Mouse (Mus musculus) kidney, postnatal 0 days (tissue): ENCODE results near the gene Arid1b. TPM values are rescaled to one million over a fixed set of nuclear protein-coding genes. Genes with fewer than 3 reads are reported as not detected.

ENCODE experiments used
- ATAC-seq: fragments of 200-750 bp; cut with Nextera tagmentation; replicated peaks from 2 replicates; pipeline ENCODE4 v1.8.0; 2017; ENCODE audit warnings: low read depth, moderate number of reproducible peaks, moderate TSS enrichment, moderate library complexity; ENCODE audit not compliant: low FRiP score
- DNase-seq: peaks from one replicate; pipeline ENCODE4 v3.0.0-alpha.2; 2016; ENCODE audit warnings: low spot score
- H3K27ac ChIP-seq: fragments of 300-500 bp; sonication (generic); 2 replicates; pipeline ENCODE4 v1.5.1; 2014; ENCODE audit warnings: mild to moderate bottlenecking
- H3K27me3 ChIP-seq: fragments of 300-500 bp; sonication (generic); 2 replicates; pipeline ENCODE4 v1.6.1; 2014; ENCODE audit warnings: low read length, mixed read lengths; ENCODE audit not compliant: insufficient read depth
- H3K36me3 ChIP-seq: fragments of 300-500 bp; sonication (generic); 2 replicates; pipeline ENCODE4 v1.6.1; 2014; ENCODE audit warnings: low read length, mixed read lengths; ENCODE audit not compliant: insufficient read depth
- H3K4me1 ChIP-seq: fragments of 300-500 bp; sonication (generic); replicated peaks from 2 replicates; pipeline ENCODE4 v1.6.1; 2014; ENCODE audit warnings: antibody characterized with exemption, low read length, mixed read lengths; ENCODE audit not compliant: insufficient read depth
- H3K4me2 ChIP-seq: fragments of 300-500 bp; sonication (generic); 2 replicates; pipeline ENCODE4 v1.6.1; 2014; ENCODE audit warnings: mild to moderate bottlenecking, low read length, moderate library complexity, mixed read lengths
- H3K4me3 ChIP-seq: fragments of 300-500 bp; sonication (generic); replicated peaks from 2 replicates; pipeline ENCODE4 v1.5.1; 2014; ENCODE audit warnings: low read depth, low read length
- H3K9ac ChIP-seq: fragments of 300-500 bp; sonication (generic); 2 replicates; pipeline ENCODE4 v1.6.1; 2014; ENCODE audit warnings: low read depth, low read length
- H3K9me3 ChIP-seq: fragments of 300-500 bp; sonication (generic); replicated peaks from 2 replicates; pipeline ENCODE4 v1.6.1; 2016; ENCODE audit warnings: low read length, inconsistent platforms, mixed read lengths
- CTCF ChIP-seq: IDR thresholded peaks from 2 replicates; pipeline ENCODE4 v1.5.1; 2016; ENCODE audit warnings: antibody characterized with exemption, low read depth, mild to moderate bottlenecking, moderate library complexity
- WGBS: fragments of 180-500 bp; shearing (Covaris S2); extraction: QIAGEN DNeasy Blood & Tissue Kit; methylation state at CpG from one replicate; pipeline ENCODE4 v1.1.7; 2014; 5-methylcytosine and 5-hydroxymethylcytosine counted together
- polyA plus RNA-seq: library from polyadenylated mRNA; unstranded; fragments of >200 nt; fragmentation: Nextera tagmentation; extraction: Ambion mirVana; gene quantifications from 2 replicates; pipeline ENCODE4 v1.2.1, GENCODE M21; 2015

Gene Arid1b
- polyA plus RNA-seq, 1 experiment from 2014 or later = 9.2 TPM

DNA sequence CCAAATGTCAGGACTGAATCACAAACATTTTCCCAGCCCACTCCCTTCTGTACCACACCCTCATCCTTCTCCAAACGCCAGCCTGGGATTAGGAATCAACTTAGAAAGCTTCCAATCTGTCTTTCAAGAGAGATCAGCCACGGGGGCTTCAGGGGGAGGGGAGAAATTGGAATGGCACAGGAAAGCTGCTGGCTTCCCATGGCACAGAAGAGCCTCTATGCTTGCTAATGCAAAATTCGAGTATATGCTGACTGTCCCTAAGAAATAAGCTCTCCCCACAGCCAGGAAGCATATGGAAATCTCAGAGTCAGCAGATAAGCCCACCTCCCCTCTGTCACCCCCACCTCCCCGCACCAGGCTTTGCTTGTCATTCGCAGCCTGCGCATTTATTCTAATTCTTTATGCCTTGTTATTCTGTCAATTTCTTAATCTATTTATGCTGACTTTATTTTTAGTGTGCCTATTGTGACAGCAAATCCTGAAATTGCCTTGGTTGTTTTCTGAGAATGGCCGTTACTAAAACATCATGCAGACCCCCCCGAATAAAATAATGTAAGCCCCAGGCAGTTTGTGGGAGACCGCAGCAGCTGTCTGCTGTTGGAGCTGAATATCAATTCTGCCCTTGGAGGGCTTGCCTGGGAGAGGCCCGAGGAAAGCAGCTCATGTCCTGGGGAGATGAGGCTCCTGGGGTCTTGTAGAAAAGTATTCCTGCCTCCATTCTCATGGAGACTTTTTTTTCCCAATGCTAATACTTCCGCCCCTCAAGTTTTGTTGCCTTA, 383.2 kb downstream of the Arid1b start:
- no peak overlapping the region for H3K4me2 ChIP-seq
- H3K9ac ChIP-seq = no peak overlapping the region
- no peaks in the 10 kb centered on the region for H3K36me3 ChIP-seq
- no peak for ATAC-seq
- 41% methylated on average over 11 of the region's 11 CpGs for WGBS
- no peak overlapping the region for H3K4me3 ChIP-seq
- H3K9me3 ChIP-seq = no peaks in the 10 kb centered on the region
- H3K4me1 ChIP-seq = no peaks in the 10 kb centered on the region
- no peaks in the 10 kb centered on the region for H3K27me3 ChIP-seq
- no peak overlapping the region for H3K27ac ChIP-seq
- TF ChIP-seq CTCF = no peak
- no peak for DNase-seq

DNA sequence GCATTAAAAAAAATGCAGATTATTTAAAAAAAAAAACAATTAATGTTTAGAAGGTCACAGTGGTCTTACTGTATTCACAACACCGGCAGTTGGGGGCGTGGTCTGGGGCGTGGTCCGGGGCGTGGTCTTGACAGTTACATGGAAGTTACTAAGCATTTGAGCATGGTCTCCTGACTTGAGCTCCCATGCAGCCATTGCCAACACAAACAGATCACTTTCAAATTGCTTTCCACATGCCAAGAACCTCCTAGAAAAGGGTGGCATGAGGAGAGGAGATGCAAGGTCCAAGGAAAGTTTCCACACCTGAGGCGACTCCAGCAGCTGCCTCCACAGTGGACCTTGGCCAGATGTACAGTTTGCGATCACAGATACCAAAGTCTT, 383.8 kb downstream of the Arid1b start:
- no peak for DNase-seq
- 31% methylated on average over 7 of the region's 7 CpGs for WGBS
- no peaks in the 10 kb centered on the region for H3K4me1 ChIP-seq

DNA sequence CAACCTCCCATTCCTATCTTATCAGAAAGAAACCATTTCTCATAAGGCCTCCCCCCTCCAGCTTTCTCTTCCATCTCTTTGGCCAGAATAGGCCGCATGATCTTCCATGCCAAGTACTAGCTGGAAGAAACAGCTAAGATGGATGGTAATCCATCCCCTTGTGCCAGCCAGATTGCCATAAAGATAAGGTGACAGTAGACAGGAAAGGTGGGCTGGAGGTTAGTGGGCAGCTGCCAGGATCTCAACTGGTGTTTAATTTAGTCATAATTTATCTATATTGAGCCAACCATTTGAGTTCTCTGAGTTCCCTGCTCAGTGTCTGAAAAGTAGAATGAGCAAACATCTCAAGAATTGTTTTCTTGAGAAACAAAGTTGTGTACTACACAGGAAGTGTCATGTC, 391.6 kb downstream of the Arid1b start:
- ATAC-seq (no peak), DNase-seq (no peak)
- Histone ChIP-seq H3K4me3 (no peak overlapping the region), H3K9me3 (no peaks in the 10 kb centered on the region), H3K4me2 (no peak overlapping the region), H3K27ac (no peak overlapping the region), H3K9ac (no peak overlapping the region), H3K4me1 (no peaks in the 10 kb centered on the region), H3K27me3 (no peaks in the 10 kb centered on the region), H3K36me3 (no peaks in the 10 kb centered on the region)
- no peak for TF ChIP-seq CTCF
- WGBS = 53% methylated on average over 1 of the region's 1 CpGs

More for the DNA sequence above, 383.8 kb downstream of the Arid1b start:
- Histone ChIP-seq H3K9me3 (no peaks in the 10 kb centered on the region), H3K27ac (no peak overlapping the region), H3K4me3 (no peak overlapping the region), H3K36me3 (no peaks in the 10 kb centered on the region), H3K9ac (no peak overlapping the region), H3K4me2 (no peak overlapping the region), H3K27me3 (no peaks in the 10 kb centered on the region)
- no peak for ATAC-seq
- TF ChIP-seq CTCF = no peak

DNA sequence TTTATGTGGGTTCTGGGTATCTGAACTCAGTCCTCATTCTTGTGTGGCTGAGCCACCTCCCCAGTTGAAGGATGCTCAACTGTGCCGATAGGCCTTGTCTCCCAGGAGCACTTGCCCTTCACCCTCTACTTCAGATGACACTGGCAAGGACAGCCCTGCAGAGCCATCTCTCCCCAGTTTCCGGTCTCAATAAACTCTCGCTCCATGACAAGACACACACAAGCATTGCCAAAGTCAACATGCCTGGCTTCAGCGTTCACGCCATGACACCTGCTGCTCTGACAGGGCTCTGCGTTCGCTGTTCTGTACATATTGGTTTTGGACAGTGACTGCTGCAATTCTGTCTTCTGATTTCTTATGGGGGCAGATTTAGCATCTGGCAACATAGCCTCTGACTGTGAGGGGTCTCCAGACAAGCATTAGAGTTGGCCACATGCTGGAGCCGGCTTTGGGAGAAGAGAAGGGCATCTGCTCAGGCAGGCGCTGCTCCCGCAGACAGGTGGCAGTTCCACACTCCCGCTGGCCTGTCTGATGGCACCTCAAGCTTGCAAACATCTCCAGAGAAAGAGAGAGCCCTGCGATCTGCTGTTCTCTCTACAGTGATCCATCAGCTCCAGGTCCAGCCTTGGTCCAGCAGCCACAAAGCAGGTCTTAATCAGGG, 392.9 kb downstream of the Arid1b start:
- no peaks in the 10 kb centered on the region for H3K36me3 ChIP-seq
- WGBS = 85% methylated on average over 12 of the region's 12 CpGs
- no peaks in the 10 kb centered on the region for H3K9me3 ChIP-seq
- H3K4me1 ChIP-seq = no peaks in the 10 kb centered on the region
- no peak for ATAC-seq
- H3K27me3 ChIP-seq = no peaks in the 10 kb centered on the region
- no peak for TF ChIP-seq CTCF
- DNase-seq = no peak
- H3K4me3 ChIP-seq = no peak overlapping the region
- no peak overlapping the region for H3K9ac ChIP-seq
- H3K4me2 ChIP-seq = no peak overlapping the region
- H3K27ac ChIP-seq = no peak overlapping the region

DNA sequence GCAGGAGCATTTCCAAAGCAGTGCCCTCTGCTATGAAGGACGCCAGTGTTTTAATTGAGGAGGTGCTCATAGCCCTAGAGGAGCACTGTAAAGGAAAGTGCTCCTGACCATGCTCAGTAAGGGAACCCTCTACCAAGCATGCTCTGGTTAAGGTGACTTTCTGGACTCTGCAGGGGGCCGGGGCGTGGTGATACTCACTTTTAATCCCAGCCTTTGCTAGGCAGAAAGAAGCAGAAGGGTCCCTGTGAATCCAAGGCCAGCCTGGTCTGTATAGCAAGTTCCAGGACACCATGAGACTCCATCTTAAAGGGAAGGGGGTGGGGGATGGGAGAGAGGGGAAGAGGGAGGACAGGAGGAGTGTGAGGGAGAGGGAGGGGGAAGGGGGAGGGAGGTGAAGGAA, 394.2 kb downstream of the Arid1b start:
- ATAC-seq (no peak), DNase-seq (no peak)
- WGBS = 82% methylated on average over 3 of the region's 3 CpGs
- Histone ChIP-seq H3K4me3 (no peak overlapping the region), H3K9ac (no peak overlapping the region), H3K27ac (no peak overlapping the region), H3K27me3 (no peaks in the 10 kb centered on the region), H3K9me3 (no peaks in the 10 kb centered on the region), H3K4me2 (no peak overlapping the region), H3K4me1 (no peaks in the 10 kb centered on the region), H3K36me3 (no peaks in the 10 kb centered on the region)
- no peak for TF ChIP-seq CTCF

DNA sequence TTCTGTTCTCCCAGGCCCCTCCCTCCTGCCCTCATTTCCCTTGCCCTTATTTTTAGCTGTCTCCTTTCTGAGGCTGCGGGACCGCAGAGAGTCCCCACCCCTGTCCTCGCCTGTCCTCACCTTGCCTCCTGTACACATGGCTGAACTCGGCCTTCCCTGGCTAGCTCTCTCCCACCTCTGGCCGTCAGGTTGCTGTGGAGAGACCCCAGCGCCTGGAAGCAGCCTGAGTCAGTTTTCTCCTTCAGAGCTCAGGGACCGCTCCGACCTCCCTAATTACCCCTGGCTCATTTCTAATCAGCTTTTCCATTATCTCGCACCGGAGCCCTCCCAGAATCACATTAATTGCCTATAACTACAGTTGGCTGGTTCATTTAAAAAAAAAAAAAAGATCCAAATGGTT, 396.6 kb downstream of the Arid1b start:
- H3K27ac ChIP-seq = no peak overlapping the region
- ATAC-seq (no peak), DNase-seq (no peak)
- H3K9ac ChIP-seq = no peak overlapping the region
- no peaks in the 10 kb centered on the region for H3K27me3 ChIP-seq
- H3K4me2 ChIP-seq = no peak overlapping the region
- no peaks in the 10 kb centered on the region for H3K4me1 ChIP-seq
- WGBS = 44% methylated on average over 10 of the region's 10 CpGs
- TF ChIP-seq CTCF = no peak
- no peaks in the 10 kb centered on the region for H3K9me3 ChIP-seq
- H3K36me3 ChIP-seq = no peaks in the 10 kb centered on the region
- H3K4me3 ChIP-seq = no peak overlapping the region
